Comparison of ENCODE assay signal across 19 mouse cellular contexts in genomic region chr4:58990609-58991434, GRCm38 (mm10). TPM values are rescaled to one million over a fixed set of nuclear protein-coding genes. Genes with fewer than 3 reads are reported as not detected.
DNase-seq lines count a peak whose midpoint lies in the region; ATAC-seq and TF ChIP-seq lines count a peak whose summit lies in the region.
"Had no signal": no experiment of that assay in that cellular context is flagged by ENCODE, and none has a peak within 500 bp of the region (broad histone marks: within the 10 kb centered on the region; RNA-seq: fewer than 3 reads in every experiment).

No protein-coding gene starts in this region.

- peak; percentile 70 for DNase-seq in midbrain, embryonic 11.5 days (ENCODE audit: low spot score, missing footprints)
- DNase-seq in midbrain, embryonic 10.5 days (ENCODE audit: low spot score), result no peak
- DNase-seq in stomach, postnatal 0 days (ENCODE audit: low spot score), result no peak
- no peak for DNase-seq in cerebellum, postnatal 25 days
- no peak for DNase-seq in layer of hippocampus, postnatal 25 days (ENCODE audit: extremely low spot score in 1 of 2, low spot score in 1 of 2)
- DNase-seq: adrenal gland, postnatal 25 days; cerebellum, adult 9-10 months; gastrocnemius, postnatal 25 days; layer of hippocampus, adult 9-11 months; thymus, adult 2 months had no signal

- no peaks in the 10 kb centered on the region for H3K27me3 ChIP-seq in midbrain, embryonic 11.5 days (ENCODE audit: control insufficient read depth, insufficient read depth, low read length)
- peaks cover 14% of the 10 kb centered on the region for H3K27me3 ChIP-seq in midbrain, embryonic 10.5 days (ENCODE audit: low read depth, poor library complexity, severe bottlenecking)
- no peaks in the 10 kb centered on the region for H3K27me3 ChIP-seq in stomach, postnatal 0 days (ENCODE audit: control insufficient read depth, insufficient read depth, low read length)
- peaks cover 20% of the 10 kb centered on the region for H3K27me3 ChIP-seq in heart, embryonic 12.5 days (replicated peaks)
- H3K27me3 ChIP-seq: heart, embryonic 15.5 days; limb, embryonic 12.5 days; neural tube, embryonic 12.5 days had no signal

- no peak overlapping the region for H3K9ac ChIP-seq in midbrain, embryonic 11.5 days (ENCODE audit: low read length)
- no peak overlapping the region for H3K9ac ChIP-seq in stomach, postnatal 0 days (ENCODE audit: low read length)
- no peak overlapping the region for H3K9ac ChIP-seq in heart, embryonic 12.5 days
- H3K9ac ChIP-seq: heart, embryonic 15.5 days; hindbrain, embryonic 13.5 days; kidney, embryonic 15.5 days; limb, embryonic 12.5 days; neural tube, embryonic 12.5 days had no signal

- H3K9me3 ChIP-seq in midbrain, embryonic 11.5 days (ENCODE audit: control insufficient read depth, low read length), result no peaks in the 10 kb centered on the region
- H3K9me3 ChIP-seq in midbrain, embryonic 10.5 days (replicated peaks), result no peaks in the 10 kb centered on the region
- H3K9me3 ChIP-seq in stomach, postnatal 0 days (ENCODE audit: control insufficient read depth, low read length), result no peaks in the 10 kb centered on the region
- H3K9me3 ChIP-seq in heart, embryonic 12.5 days (replicated peaks), result no peaks in the 10 kb centered on the region
- H3K9me3 ChIP-seq: heart, embryonic 15.5 days; hindbrain, embryonic 13.5 days; kidney, embryonic 15.5 days; limb, embryonic 12.5 days; megakaryocyte, embryonic 14.5 days; neural tube, embryonic 12.5 days had no signal

- no peaks in the 10 kb centered on the region for H3K36me3 ChIP-seq in midbrain, embryonic 11.5 days (ENCODE audit: control insufficient read depth, insufficient read depth, low read length)
- H3K36me3 ChIP-seq in midbrain, embryonic 10.5 days, result no peaks in the 10 kb centered on the region
- H3K36me3 ChIP-seq in stomach, postnatal 0 days (ENCODE audit: control insufficient read depth, insufficient read depth, low read length), result no peaks in the 10 kb centered on the region
- no peaks in the 10 kb centered on the region for H3K36me3 ChIP-seq in heart, embryonic 12.5 days
- H3K36me3 ChIP-seq: heart, embryonic 15.5 days; hindbrain, embryonic 13.5 days; kidney, embryonic 15.5 days; limb, embryonic 12.5 days; neural tube, embryonic 12.5 days had no signal

- no peak overlapping the region for H3K4me2 ChIP-seq in midbrain, embryonic 11.5 days
- H3K4me2 ChIP-seq in stomach, postnatal 0 days (replicated peaks; ENCODE audit: low read depth), result no peak overlapping the region
- H3K4me2 ChIP-seq in heart, embryonic 12.5 days, result no peak overlapping the region
- H3K4me2 ChIP-seq: heart, embryonic 15.5 days; hindbrain, embryonic 13.5 days; kidney, embryonic 15.5 days; limb, embryonic 12.5 days; neural tube, embryonic 12.5 days had no signal

- WGBS in midbrain, embryonic 11.5 days, result 76% methylated on average over 17 of the region's 17 CpGs
- WGBS in midbrain, embryonic 10.5 days, result 86% methylated on average over 17 of the region's 17 CpGs
- WGBS in stomach, postnatal 0 days, result 69% methylated on average over 17 of the region's 17 CpGs
- WGBS in heart, embryonic 12.5 days, result 84% methylated on average over 17 of the region's 17 CpGs

- no peak for TF ChIP-seq EP300 in stomach, postnatal 0 days (optimal IDR thresholded peaks at IDR 0.05)

- no peak overlapping the region for H3K27ac ChIP-seq in midbrain, embryonic 11.5 days (ENCODE audit: low read depth, low read length)
- H3K27ac ChIP-seq in midbrain, embryonic 10.5 days (replicated peaks), result no peak overlapping the region
- peak overlapping the region; percentile 71 for H3K27ac ChIP-seq in stomach, postnatal 0 days (replicated peaks)
- no peak overlapping the region for H3K27ac ChIP-seq in heart, embryonic 12.5 days (ENCODE audit: poor library complexity, severe bottlenecking)
- H3K27ac ChIP-seq: heart, embryonic 15.5 days; hindbrain, embryonic 13.5 days; kidney, embryonic 15.5 days; limb, embryonic 12.5 days; neural tube, embryonic 12.5 days had no signal

- no peak overlapping the region for H3K4me3 ChIP-seq in midbrain, embryonic 11.5 days (ENCODE audit: low read depth, low read length)
- no peak overlapping the region for H3K4me3 ChIP-seq in midbrain, embryonic 10.5 days
- H3K4me3 ChIP-seq in stomach, postnatal 0 days (ENCODE audit: low read depth, low read length), result no peak overlapping the region
- H3K4me3 ChIP-seq in heart, embryonic 12.5 days, result no peak overlapping the region
- H3K4me3 ChIP-seq: heart, embryonic 15.5 days; hindbrain, embryonic 13.5 days; kidney, embryonic 15.5 days; limb, embryonic 12.5 days; megakaryocyte, embryonic 14.5 days; neural tube, embryonic 12.5 days had no signal

- peaks cover 4% of the 10 kb centered on the region; the same call in 1 of the 2 replicates for H3K4me1 ChIP-seq in midbrain, embryonic 11.5 days (ENCODE audit: control insufficient read depth, insufficient read depth, low read length)
- H3K4me1 ChIP-seq in midbrain, embryonic 10.5 days, result peaks cover 19% of the 10 kb centered on the region
- no peaks in the 10 kb centered on the region for H3K4me1 ChIP-seq in stomach, postnatal 0 days (replicated peaks; ENCODE audit: control insufficient read depth, insufficient read depth)
- peaks cover 11% of the 10 kb centered on the region; the same call in 1 of the 2 replicates for H3K4me1 ChIP-seq in heart, embryonic 12.5 days (replicated peaks)
- H3K4me1 ChIP-seq: neural tube, embryonic 12.5 days had no signal

- TF ChIP-seq CTCF in stomach, postnatal 0 days (IDR thresholded peaks at IDR 0.05; ENCODE audit: low read depth), result no peak

- ATAC-seq in midbrain, embryonic 11.5 days (ENCODE audit: low FRiP score), result no peak
- 0 out of 2 replicates have a peak, but pooled peaks have one; percentile 23 for ATAC-seq in granulocyte monocyte progenitor cell, adult 5-6 weeks (replicated peaks; ENCODE audit: poor library complexity, severe bottlenecking)
- ATAC-seq in megakaryocyte progenitor cell, adult 5-6 weeks (replicated peaks; ENCODE audit: poor library complexity), result peak; percentile 66
- ATAC-seq in stomach, postnatal 0 days (ENCODE audit: low FRiP score, low TSS enrichment), result peak; percentile 75
- no peak for ATAC-seq in heart, embryonic 12.5 days (ENCODE audit: insufficient number of reproducible peaks, low FRiP score)

RNA-seq across cellular contexts. Expression of gene Ptgr1, which starts 3.9 kb away (rescaled TPM):
- polyA plus RNA-seq in midbrain, embryonic 11.5 days (2014; fragmentation: Nextera tagmentation; extraction: Ambion mirVana), result 16.2 and 17.6 TPM in 2 replicates
- polyA plus RNA-seq in midbrain, embryonic 10.5 days (2016; fragmentation: Nextera tagmentation; extraction: Ambion mirVana), result 14.7 and 15.6 TPM in 2 replicates
- 56.5 and 58.2 TPM in 2 replicates for total RNA-seq in granulocyte monocyte progenitor cell, adult 5-6 weeks (2014; fragmentation: Nextera tagmentation)
- total RNA-seq in granulocyte monocyte progenitor cell, adult 5-6 weeks (2017), result 67.6 and 68.5 TPM in 2 replicates
- total RNA-seq in megakaryocyte progenitor cell, adult 5-6 weeks (2015), result 72.7 and 81.7 TPM in 2 replicates
- total RNA-seq in megakaryocyte progenitor cell, adult 5-6 weeks (2017), result 59.6 and 66.6 TPM in 2 replicates
- 454 and 488 TPM in 2 replicates for polyA plus RNA-seq in stomach, postnatal 0 days (2015; fragmentation: Nextera tagmentation; extraction: Ambion mirVana)
- 9.0 and 9.7 TPM in 2 replicates for polyA plus RNA-seq in heart, embryonic 12.5 days (2016; fragmentation: Nextera tagmentation; extraction: Ambion mirVana)
- total RNA-seq in layer of hippocampus, postnatal 25 days (2021), result 1 to 10 TPM; 2.9 to 3.2 TPM

RNA-seq across cellular contexts. Expression of gene Dnajc25, which starts 4.0 kb away (rescaled TPM):
- 5.3 and 5.5 TPM in 2 replicates for polyA plus RNA-seq in midbrain, embryonic 11.5 days (2014; fragmentation: Nextera tagmentation; extraction: Ambion mirVana)
- 5.9 and 8.1 TPM in 2 replicates for polyA plus RNA-seq in midbrain, embryonic 10.5 days (2016; fragmentation: Nextera tagmentation; extraction: Ambion mirVana)
- total RNA-seq in granulocyte monocyte progenitor cell, adult 5-6 weeks (2014; fragmentation: Nextera tagmentation), result 12.9 and 13.8 TPM in 2 replicates
- 32.7 and 42.5 TPM in 2 replicates for total RNA-seq in granulocyte monocyte progenitor cell, adult 5-6 weeks (2017)
- 24.8 and 25.3 TPM in 2 replicates for total RNA-seq in megakaryocyte progenitor cell, adult 5-6 weeks (2015)
- total RNA-seq in megakaryocyte progenitor cell, adult 5-6 weeks (2017), result 22.8 and 29.8 TPM in 2 replicates
- 13.4 and 13.7 TPM in 2 replicates for polyA plus RNA-seq in stomach, postnatal 0 days (2015; fragmentation: Nextera tagmentation; extraction: Ambion mirVana)
- polyA plus RNA-seq in heart, embryonic 12.5 days (2016; fragmentation: Nextera tagmentation; extraction: Ambion mirVana), result 12.3 and 14.1 TPM in 2 replicates
- 1 to 10 TPM; 5.5 to 5.8 TPM for total RNA-seq in layer of hippocampus, postnatal 25 days (2021)

RNA-seq across cellular contexts. Expression of gene Gm20503, which starts 12.2 kb away (rescaled TPM):
- polyA plus RNA-seq in midbrain, embryonic 11.5 days (2014; fragmentation: Nextera tagmentation; extraction: Ambion mirVana), result 5.4 and 7.8 TPM in 2 replicates
- polyA plus RNA-seq in midbrain, embryonic 10.5 days (2016; fragmentation: Nextera tagmentation; extraction: Ambion mirVana), result 7.6 and 10.9 TPM in 2 replicates
- total RNA-seq in granulocyte monocyte progenitor cell, adult 5-6 weeks (2014; fragmentation: Nextera tagmentation), result not detected in 2 replicates
- not detected in 2 replicates for total RNA-seq in granulocyte monocyte progenitor cell, adult 5-6 weeks (2017)
- 0.22 TPM in 1 of 2 replicates, not detected in the other for total RNA-seq in megakaryocyte progenitor cell, adult 5-6 weeks (2015)
- total RNA-seq in megakaryocyte progenitor cell, adult 5-6 weeks (2017), result not detected in 2 replicates
- polyA plus RNA-seq in stomach, postnatal 0 days (2015; fragmentation: Nextera tagmentation; extraction: Ambion mirVana), result 18.5 and 21.6 TPM in 2 replicates
- polyA plus RNA-seq in heart, embryonic 12.5 days (2016; fragmentation: Nextera tagmentation; extraction: Ambion mirVana), result 14.6 and 17.5 TPM in 2 replicates
- total RNA-seq in layer of hippocampus, postnatal 25 days (2021), result 1 to 10 TPM in 1 of 2 experiments, under 1 TPM in 1; 0.66 to 5.9 TPM
- polyA plus RNA-seq: thymus, adult 2 months had no signal

RNA-seq across cellular contexts. Expression of gene Gng10, which starts 44.1 kb away (rescaled TPM):
- polyA plus RNA-seq in midbrain, embryonic 11.5 days (2014; fragmentation: Nextera tagmentation; extraction: Ambion mirVana), result 89.7 and 95.8 TPM in 2 replicates
- polyA plus RNA-seq in midbrain, embryonic 10.5 days (2016; fragmentation: Nextera tagmentation; extraction: Ambion mirVana), result 60.9 and 67.7 TPM in 2 replicates
- 184 and 195 TPM in 2 replicates for total RNA-seq in granulocyte monocyte progenitor cell, adult 5-6 weeks (2014; fragmentation: Nextera tagmentation)
- 90.0 and 112 TPM in 2 replicates for total RNA-seq in granulocyte monocyte progenitor cell, adult 5-6 weeks (2017)
- 168 and 189 TPM in 2 replicates for total RNA-seq in megakaryocyte progenitor cell, adult 5-6 weeks (2015)
- total RNA-seq in megakaryocyte progenitor cell, adult 5-6 weeks (2017), result 86.1 and 106 TPM in 2 replicates
- polyA plus RNA-seq in stomach, postnatal 0 days (2015; fragmentation: Nextera tagmentation; extraction: Ambion mirVana), result 98.0 and 99.6 TPM in 2 replicates
- polyA plus RNA-seq in heart, embryonic 12.5 days (2016; fragmentation: Nextera tagmentation; extraction: Ambion mirVana), result 38.8 and 47.7 TPM in 2 replicates
- total RNA-seq in layer of hippocampus, postnatal 25 days (2021), result 100 to 1,000 TPM in 1 of 2 experiments, 10 to 100 TPM in 1; 91.5 to 100 TPM

RNA-seq across cellular contexts. Expression of gene Zkscan16, which starts 47.4 kb away (rescaled TPM):
- polyA plus RNA-seq in midbrain, embryonic 11.5 days (2014; fragmentation: Nextera tagmentation; extraction: Ambion mirVana), result 0.95 and 1.0 TPM in 2 replicates
- polyA plus RNA-seq in midbrain, embryonic 10.5 days (2016; fragmentation: Nextera tagmentation; extraction: Ambion mirVana), result 0.67 and 1.1 TPM in 2 replicates
- not detected in 2 replicates for total RNA-seq in granulocyte monocyte progenitor cell, adult 5-6 weeks (2014; fragmentation: Nextera tagmentation)
- total RNA-seq in granulocyte monocyte progenitor cell, adult 5-6 weeks (2017), result not detected in 2 replicates
- total RNA-seq in megakaryocyte progenitor cell, adult 5-6 weeks (2015), result not detected in 2 replicates
- not detected in 2 replicates for total RNA-seq in megakaryocyte progenitor cell, adult 5-6 weeks (2017)
- polyA plus RNA-seq in stomach, postnatal 0 days (2015; fragmentation: Nextera tagmentation; extraction: Ambion mirVana), result 0.11 and 0.13 TPM in 2 replicates
- 0.38 and 0.62 TPM in 2 replicates for polyA plus RNA-seq in heart, embryonic 12.5 days (2016; fragmentation: Nextera tagmentation; extraction: Ambion mirVana)
- 10 to 100 TPM; 40.8 to 42.0 TPM for total RNA-seq in layer of hippocampus, postnatal 25 days (2021)
- total RNA-seq: gastrocnemius, postnatal 25 days had no signal

Comparison
In these comparisons a context has a peak if more than half of its experiments do, and no peak if none do; other contexts are left out.
1. ATAC-seq: peak in granulocyte monocyte progenitor cell, adult 5-6 weeks (single experiment), megakaryocyte progenitor cell, adult 5-6 weeks (single experiment) and stomach, postnatal 0 days (single experiment); none in midbrain, embryonic 11.5 days (single experiment) and heart, embryonic 12.5 days (single experiment).
2. RNA of gene Ptgr1, which starts 3.9 kb away (polyA plus RNA-seq): 454 to 488 TPM in stomach, postnatal 0 days; 16.2 to 17.6 TPM in midbrain, embryonic 11.5 days, 14.7 to 15.6 TPM in midbrain, embryonic 10.5 days and 9.0 to 9.7 TPM in heart, embryonic 12.5 days; every median in the first group is over 10 times any median in the second.